Mouse (Mus musculus): ENCODE measurements around the gene Arhgap45.

Gene Arhgap45

GRCm38 (mm10) chr10:80015583-80015982 is 870 bp upstream of the Arhgap45 start:
- no peak for DNase-seq (ENCODE audit: low spot score)

DNA sequence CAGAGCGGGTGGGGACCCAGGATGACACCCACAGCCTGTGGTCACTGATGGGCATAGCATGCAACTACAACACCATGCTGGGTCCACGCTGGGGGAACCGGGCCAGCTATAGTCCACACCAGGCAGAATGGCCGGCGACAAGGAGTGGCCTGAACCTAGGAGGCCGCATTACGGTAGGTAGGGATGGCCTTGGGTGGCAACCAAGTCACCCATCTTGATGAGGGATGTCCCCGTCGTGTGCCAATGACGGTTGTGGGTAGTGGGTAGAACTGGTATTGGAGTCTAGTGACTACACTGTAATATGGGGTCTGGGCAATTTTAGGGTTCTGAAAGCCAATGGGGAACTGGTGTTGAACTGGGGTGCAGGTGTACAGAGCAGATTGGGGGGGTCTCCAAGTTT is 478 bp downstream of the Arhgap45 start:
- no peak for DNase-seq (ENCODE audit: low spot score)

DNA sequence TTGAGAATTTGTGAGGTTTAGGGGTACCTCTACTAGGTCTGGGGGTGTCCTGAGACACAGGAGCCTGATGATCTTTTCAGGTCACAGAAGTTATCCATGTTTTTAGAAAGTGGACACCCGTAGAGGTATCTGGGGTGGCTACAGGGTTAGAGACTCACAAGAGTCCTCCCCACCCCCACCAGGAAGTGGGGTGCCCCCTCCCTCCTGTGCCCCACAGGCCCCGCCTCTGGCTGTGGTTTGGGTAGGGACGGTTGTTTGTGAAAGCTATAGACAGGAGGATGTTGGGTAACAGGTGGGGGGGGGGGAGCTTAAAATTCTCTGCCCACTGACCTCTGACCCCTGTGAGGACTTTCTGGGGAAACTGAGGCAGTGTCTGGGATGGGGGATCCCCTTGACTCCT is 908 bp downstream of the Arhgap45 start:
- DNase-seq (ENCODE audit: low spot score), result no peak

- no peak for DNase-seq (ENCODE audit: low spot score)
Measured at GRCm38 (mm10) chr10:80017771-80018170, 1.3 kb downstream of the Arhgap45 start.

GRCm38 (mm10) chr10:80018739-80019297 is 2.4 kb downstream of the Arhgap45 start:
- no peak for DNase-seq (ENCODE audit: low spot score)

- DNase-seq (ENCODE audit: low spot score), result no peak
Measured at GRCm38 (mm10) chr10:80019471-80020131, 3.1 kb downstream of the Arhgap45 start.

DNA sequence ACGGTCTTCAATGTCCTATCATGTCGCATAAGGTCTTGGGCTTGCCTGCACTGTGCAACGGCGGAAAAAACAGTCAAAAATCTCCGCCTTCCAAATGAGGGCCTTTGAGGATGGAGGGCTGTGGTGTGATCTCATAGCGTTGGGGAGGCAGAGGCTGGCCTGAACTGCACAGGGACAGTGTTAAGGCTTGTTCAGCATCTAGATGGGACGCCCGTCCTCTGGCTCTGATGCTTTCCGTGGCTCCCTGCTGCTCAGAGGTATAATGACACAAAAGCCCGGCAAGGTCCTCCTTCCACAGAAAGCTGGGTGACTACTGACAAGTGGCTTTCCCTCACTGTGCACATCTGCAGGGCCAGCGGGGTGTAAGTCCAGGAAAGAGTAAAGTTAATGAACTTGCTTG is 3.7 kb downstream of the Arhgap45 start:
- no peak for DNase-seq (ENCODE audit: low spot score)

GRCm38 (mm10) chr10:80020603-80021319 is 4.3 kb downstream of the Arhgap45 start:
- no peak for DNase-seq (ENCODE audit: low spot score)

- no peak for DNase-seq (ENCODE audit: low spot score)
Measured at GRCm38 (mm10) chr10:80021320-80021641, 4.8 kb downstream of the Arhgap45 start.

DNA sequence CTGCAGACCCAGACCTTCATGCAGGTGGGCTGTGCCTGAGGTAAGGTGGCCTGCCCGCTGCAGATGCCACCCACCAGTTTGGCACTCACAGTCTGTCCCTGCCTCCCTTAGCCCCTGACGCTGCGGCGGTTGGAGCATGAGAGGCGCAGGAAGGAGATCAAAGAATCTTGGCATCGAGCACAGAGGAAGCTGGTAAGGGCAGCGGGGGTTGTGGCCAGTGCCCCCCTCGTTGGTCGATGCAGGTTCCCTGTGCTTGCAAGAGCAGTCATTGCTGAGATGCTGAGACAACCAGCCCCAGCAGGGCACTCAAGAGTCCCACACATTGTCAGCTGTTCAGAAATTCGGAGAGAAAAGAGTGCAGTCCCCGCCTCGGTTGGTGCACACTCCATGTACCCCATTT is 5.7 kb downstream of the Arhgap45 start:
- no peak for DNase-seq (ENCODE audit: low spot score)

DNA sequence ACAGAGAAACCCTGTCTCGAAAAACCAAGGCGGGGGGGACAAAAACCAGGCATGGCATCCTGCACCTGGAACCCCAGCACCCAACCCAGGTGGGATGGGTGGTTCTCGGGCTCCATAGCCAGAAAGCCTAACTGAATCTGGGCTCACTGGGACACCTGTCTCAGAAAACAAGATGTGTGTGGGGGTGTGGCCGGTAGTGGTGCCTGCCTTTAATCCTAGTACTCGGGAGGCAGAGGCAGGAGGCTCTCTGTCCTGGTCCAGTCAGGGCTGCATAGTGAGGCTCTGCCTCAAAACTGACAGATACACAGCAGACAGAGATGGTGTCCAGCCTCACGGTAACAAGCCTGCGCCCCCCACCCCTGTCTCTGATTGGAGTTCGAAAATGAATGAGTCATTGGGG is 6.4 kb downstream of the Arhgap45 start:
- no peak for DNase-seq (ENCODE audit: low spot score)

GRCm38 (mm10) chr10:80023758-80024157 is 7.3 kb downstream of the Arhgap45 start:
- no peak for DNase-seq (ENCODE audit: low spot score)

DNA sequence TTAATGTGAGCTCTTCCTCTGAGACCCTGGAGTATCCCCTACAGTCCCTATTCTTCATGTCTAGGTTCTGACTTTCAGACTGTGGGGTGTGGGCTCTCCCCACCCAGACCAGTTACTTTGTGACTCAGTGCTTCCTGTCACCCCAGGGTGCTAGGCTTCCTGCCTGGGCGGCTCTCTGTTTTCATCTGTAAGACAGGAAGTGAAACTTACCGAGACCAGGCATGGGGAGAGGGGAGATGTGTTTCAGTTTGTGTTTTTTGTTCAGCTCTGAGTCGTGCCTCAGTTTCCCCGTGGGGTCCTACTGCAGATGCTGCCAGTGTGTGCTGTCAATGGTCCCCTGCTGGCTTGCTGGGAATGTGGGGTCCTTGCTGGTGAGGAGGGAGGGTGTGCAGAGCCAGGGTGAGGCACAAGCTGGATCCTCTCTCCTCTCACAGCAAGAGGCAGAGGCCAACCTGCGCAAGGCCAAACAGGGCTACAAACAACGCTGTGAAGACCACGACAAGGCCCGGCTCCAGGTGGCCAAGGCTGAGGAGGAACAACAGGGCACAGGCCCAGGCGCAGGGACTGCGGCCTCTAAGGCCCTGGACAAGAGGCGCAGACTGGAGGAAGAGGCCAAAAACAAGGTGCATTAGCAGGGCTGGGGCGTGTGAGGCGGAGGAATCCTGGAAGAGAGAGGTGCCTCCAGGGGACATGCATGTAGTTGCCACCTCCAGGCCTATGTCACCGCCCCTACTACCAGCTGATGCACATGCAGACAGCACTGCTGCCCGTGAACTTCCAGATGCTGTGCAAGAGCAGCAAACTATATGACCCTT is 8.0 kb downstream of the Arhgap45 start:
- DNase-seq (ENCODE audit: low spot score), result no peak

DNA sequence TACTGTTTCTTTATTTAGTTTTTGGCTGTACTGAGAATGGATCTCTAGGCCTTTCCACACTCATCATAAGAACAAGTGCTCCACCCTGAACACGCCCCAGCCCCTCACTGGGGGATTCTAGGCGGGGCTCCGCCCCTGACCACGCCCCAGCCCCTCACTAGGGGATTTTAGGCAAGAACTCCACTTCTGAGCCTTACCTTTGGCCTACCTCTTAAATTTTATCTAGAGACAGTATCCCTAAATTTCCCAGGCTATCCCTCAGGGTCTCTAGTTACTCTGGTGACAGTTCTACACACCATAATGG is 8.5 kb downstream of the Arhgap45 start:
- no peak for DNase-seq (ENCODE audit: low spot score)

DNA sequence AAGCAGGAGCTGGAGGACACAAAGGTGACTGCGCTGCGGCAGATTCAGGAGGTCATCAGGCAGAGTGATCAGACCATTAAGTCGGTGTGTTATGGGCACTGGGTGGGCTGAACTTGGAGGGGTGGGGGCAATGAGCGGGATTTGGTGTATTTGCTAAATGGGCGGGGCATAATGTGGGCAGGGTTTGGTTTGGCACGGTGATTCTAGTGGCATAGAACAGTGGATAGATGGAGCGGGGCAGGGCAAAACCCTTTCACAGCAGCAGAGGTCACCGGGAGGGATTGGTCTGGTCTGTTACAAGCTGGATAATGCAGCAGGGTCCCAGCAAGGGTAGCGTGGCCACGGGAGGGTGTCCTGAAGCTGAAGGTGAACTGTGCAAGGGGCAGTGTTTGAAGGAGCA is 9.0 kb downstream of the Arhgap45 start:
- no peak for DNase-seq (ENCODE audit: low spot score)

DNA sequence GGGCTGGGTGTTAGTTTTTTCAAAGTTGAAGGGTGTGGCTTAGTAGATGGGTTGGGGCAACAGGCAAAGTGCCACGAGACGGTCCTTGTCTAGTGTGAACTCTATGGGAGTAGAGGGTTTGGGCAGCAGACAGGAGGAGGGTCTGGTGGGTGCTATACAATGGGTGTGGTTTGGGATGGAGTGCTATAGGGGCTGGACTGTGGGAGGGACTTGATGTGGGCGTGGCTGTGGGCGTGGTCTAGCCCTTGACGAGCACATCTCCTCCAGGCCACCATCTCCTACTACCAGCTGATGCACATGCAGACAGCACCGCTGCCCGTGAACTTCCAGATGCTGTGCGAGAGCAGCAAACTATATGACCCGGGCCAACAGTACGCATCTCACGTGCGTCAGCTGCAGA is 9.4 kb downstream of the Arhgap45 start:
- DNase-seq (ENCODE audit: low spot score), result no peak

DNA sequence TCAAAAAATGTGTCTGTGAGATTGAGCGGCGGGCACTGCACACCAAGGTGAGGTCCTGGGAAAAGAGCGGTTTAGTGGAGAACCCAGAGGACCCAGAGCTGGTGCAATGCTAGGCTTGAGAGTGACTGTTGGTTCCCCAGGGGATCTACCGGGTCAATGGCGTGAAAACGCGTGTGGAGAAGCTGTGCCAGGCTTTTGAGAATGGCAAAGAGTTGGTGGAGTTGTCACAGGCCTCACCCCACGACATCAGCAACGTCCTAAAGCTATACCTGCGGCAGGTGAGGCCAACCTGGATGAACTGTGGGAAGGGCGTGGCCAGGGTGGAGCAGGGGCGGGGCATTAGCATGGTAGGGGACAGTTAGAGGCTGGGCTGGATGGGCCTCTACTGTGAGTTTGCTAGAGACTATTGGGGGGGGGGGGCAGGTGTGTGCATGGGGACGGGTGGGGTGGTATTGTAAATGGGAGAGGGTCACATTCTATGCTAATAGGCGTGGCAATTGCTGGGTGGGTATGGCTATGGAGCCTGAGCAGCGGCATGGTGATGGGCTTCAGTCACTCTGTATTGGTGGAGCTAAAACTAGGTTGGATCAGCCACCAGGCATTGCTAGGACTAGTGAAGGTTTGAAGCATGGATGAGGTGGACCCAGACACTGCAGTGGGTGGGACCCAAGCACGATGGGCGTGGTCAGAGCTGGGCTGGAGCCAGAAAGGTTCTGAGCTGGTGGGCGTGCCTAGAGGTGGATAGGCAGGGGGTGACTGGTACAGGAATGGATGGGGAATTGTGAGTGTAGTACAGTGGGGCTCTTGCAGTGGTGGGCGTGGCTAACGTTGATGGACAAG is 11.4 kb downstream of the Arhgap45 start:
- DNase-seq (ENCODE audit: low spot score), result no peak

- DNase-seq (ENCODE audit: low spot score), result no peak
Measured at GRCm38 (mm10) chr10:80028521-80028846, 12.0 kb downstream of the Arhgap45 start.

DNA sequence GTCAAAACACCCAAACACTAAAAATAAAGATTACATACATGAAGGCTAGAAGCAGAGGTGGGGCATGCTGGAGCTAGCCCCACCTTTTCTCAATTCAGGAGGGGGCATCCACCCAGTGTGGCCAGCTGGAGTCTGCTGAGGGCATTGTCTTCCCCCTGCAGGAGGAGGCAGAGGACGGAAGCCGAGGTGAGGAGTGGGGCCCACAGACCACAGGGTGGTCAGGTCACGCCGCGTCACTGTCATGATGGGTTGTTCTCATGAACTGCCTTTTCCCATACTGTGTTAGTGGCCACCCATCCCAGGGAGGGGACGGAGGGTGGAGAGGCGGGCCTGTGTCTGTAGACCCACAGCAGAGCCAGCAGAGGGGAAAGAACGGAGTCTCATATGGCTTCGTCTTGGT is 13.7 kb downstream of the Arhgap45 start:
- no peak for DNase-seq (ENCODE audit: low spot score)

GRCm38 (mm10) chr10:80030736-80031135 is 14.3 kb downstream of the Arhgap45 start:
- no peak for DNase-seq (ENCODE audit: low spot score)

- no peak for DNase-seq (ENCODE audit: low spot score)
Measured at GRCm38 (mm10) chr10:80032799-80033480, 16.5 kb downstream of the Arhgap45 start.

All from c-Kit-positive CD71-positive TER-119-positive erythroid progenitor cells, embryonic 14.5 days (primary cell).